Mouse (Mus musculus): ENCODE data around the gene Garnl3.

DNA sequence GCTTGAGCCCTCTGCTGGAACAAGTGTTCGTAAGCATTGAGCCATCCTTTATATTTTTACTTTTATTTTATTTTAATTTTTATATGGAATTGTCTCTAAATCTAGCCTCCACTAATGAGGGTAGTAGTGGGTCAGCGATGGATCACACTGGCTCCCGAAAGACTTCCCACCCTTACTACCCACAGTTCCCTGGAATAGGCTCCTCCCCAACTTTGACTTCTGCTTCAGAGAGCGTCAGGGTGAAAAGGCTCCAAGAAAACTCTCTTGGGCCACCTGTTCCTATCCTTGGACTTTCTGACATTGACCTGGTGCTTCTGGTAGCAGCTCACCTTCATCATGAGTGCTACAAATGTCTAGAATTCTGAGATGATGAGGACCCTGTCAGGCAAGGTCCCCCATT, 148.8 kb downstream of the Garnl3 start:
- TF ChIP-seq CTCF (IDR thresholded peaks at IDR 0.05; ENCODE audit: borderline replicate concordance, control insufficient read depth, extremely low read depth, insufficient read depth, low read length, poor library complexity), result no peak
- TF ChIP-seq POLR2A (IDR thresholded peaks at IDR 0.05; ENCODE audit: control insufficient read depth, extremely low read depth, insufficient read depth, low read length, poor library complexity), result no peak

All from thymus, adult 2 months (tissue).